Mouse (Mus musculus) MEL (cell line): ENCODE data around the gene L3mbtl4.

Source experiments
- BHLHE40 ChIP-seq: IDR thresholded peaks from 2 replicates; pipeline ENCODE4 v1.6.1; 2012; ENCODE audit warnings: low read depth, mild to moderate bottlenecking, inconsistent platforms, low read length, improper control_type of control experiment, borderline replicate concordance
- CTCF ChIP-seq, 3 experiments: IDR thresholded peaks in 2 of 3; conservative IDR thresholded peaks in 1 of 3; 2 replicates each; pipeline ENCODE4 v1.5.1; 2011 to 2012; ENCODE audit warnings: low read length in 3 of 3, low read depth in 2 of 3, mild to moderate bottlenecking in 2 of 3, improper control_type of control experiment in 1 of 3, inconsistent platforms in 1 of 3, mixed read lengths in 1 of 3, moderate library complexity in 1 of 3; ENCODE audit not compliant: control insufficient read depth in 1 of 3, insufficient read depth in 1 of 3, poor library complexity in 1 of 3, severe bottlenecking in 1 of 3
- JUND ChIP-seq: IDR thresholded peaks from 2 replicates; pipeline ENCODE4 v1.6.1; 2011; ENCODE audit warnings: low read depth, mild to moderate bottlenecking, improper control_type of control experiment, low read length
- KAT2A ChIP-seq: conservative IDR thresholded peaks from 2 replicates; pipeline ENCODE4 v1.6.1; 2012; ENCODE audit warnings: low read depth, low read length, improper control_type of control experiment, inconsistent platforms
- MAFK ChIP-seq: IDR thresholded peaks from 2 replicates; pipeline ENCODE4 v1.6.1; 2011; ENCODE audit warnings: low read depth, mild to moderate bottlenecking, low read length, improper control_type of control experiment, borderline replicate concordance
- MXI1 ChIP-seq: IDR thresholded peaks from 2 replicates; pipeline ENCODE4 v1.6.1; 2011; ENCODE audit warnings: mild to moderate bottlenecking, low read depth, low read length, improper control_type of control experiment
- NELFE ChIP-seq: IDR thresholded peaks from 2 replicates; pipeline ENCODE4 v1.6.1; 2011; ENCODE audit warnings: low read depth, low read length, improper control_type of control experiment
- POLR2A ChIP-seq, 2 experiments: IDR thresholded peaks; 2 replicates each; pipeline ENCODE4 v1.6.1; 2011 to 2012; ENCODE audit warnings: low read length in 2 of 2, mild to moderate bottlenecking in 2 of 2, control low read depth in 1 of 2, improper control_type of control experiment in 1 of 2, low read depth in 1 of 2, moderate library complexity in 1 of 2; ENCODE audit not compliant: control insufficient read depth in 1 of 2, insufficient read depth in 1 of 2, poor library complexity in 1 of 2

DNA sequence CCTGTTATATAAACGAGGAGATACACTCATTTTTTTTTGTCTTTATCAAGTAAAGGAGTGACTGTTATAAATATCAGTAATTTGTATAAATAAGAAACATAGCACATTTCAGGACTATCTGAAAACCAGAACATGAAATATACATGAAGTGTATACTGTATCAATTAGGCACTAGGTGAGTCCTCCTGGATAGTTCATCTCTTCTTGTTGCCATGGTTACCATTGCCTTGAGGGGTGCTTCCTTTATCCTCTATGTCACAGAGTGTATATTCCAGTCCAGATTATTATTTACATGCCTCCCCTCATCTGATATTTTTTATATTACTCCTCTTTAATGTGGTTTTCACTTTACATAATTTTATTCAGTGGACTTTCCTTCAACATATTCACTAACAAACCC lies 392.9 kb downstream of the L3mbtl4 start:
- TF ChIP-seq JUND: no peak
- TF ChIP-seq BHLHE40: no peak
- no peak for TF ChIP-seq POLR2A (IDR thresholded peaks at IDR 0.05; ENCODE audit: control insufficient read depth in 1 of 2, insufficient read depth in 1 of 2, low read depth in 1 of 2, low read length in 2 of 2, poor library complexity in 1 of 2)
- TF ChIP-seq KAT2A: no peak
- no peak for TF ChIP-seq MAFK
- TF ChIP-seq CTCF (IDR thresholded peaks at IDR 0.05 in 2 of 3, conservative IDR thresholded peaks at IDR 0.05 in 1 of 3; ENCODE audit: control insufficient read depth in 1 of 3, insufficient read depth in 1 of 3, low read depth in 2 of 3, low read length in 3 of 3, poor library complexity in 1 of 3, severe bottlenecking in 1 of 3): no peak
- TF ChIP-seq NELFE: no peak
- TF ChIP-seq MXI1: no peak
